Mouse (Mus musculus) MEL (cell line): ENCODE measurements around the gene Taok2. TPM values are rescaled to one million over a fixed set of nuclear protein-coding genes. Genes with fewer than 3 reads are reported as not detected.

Experiments
- DNase-seq: peaks from one replicate; pipeline ENCODE4 v3.0.0; 2011; ENCODE audit warnings: low read depth, low spot score
- H3K27ac ChIP-seq: 2 replicates; pipeline ENCODE4 v1.5.1; 2012; ENCODE audit warnings: low read depth, mild to moderate bottlenecking, control low read depth, low read length, moderate library complexity; ENCODE audit not compliant: control insufficient read depth
- H3K27me3 ChIP-seq, 2 experiments: fragments of 150-350 bp in 1 of 2; sonication (generic) in 1 of 2; 2 replicates each; pipeline ENCODE4 v1.6.1; 2012; ENCODE audit warnings: low read length in 2 of 2, mild to moderate bottlenecking in 2 of 2, improper control_type of control experiment in 1 of 2, moderate library complexity in 1 of 2; ENCODE audit not compliant: insufficient read depth in 2 of 2, control insufficient read depth in 1 of 2
- H3K36me3 ChIP-seq, 2 experiments: 2 replicates each; pipeline ENCODE4 v1.6.1; 2012 to 2014; ENCODE audit warnings: low read length in 2 of 2, improper control_type of control experiment in 1 of 2, inconsistent platforms in 1 of 2, mild to moderate bottlenecking in 1 of 2; ENCODE audit not compliant: insufficient read depth in 2 of 2, control insufficient read depth in 1 of 2
- H3K4me1 ChIP-seq, 2 experiments: fragments of 150-350 bp in 1 of 2; sonication (generic) in 1 of 2; 2 replicates each; pipeline ENCODE4 v1.6.1; 2012; ENCODE audit warnings: low read length in 2 of 2, improper control_type of control experiment in 1 of 2, mild to moderate bottlenecking in 1 of 2; ENCODE audit not compliant: insufficient read depth in 2 of 2, control insufficient read depth in 1 of 2
- H3K4me3 ChIP-seq, 2 experiments: fragments of 150-350 bp in 1 of 2; sonication (generic) in 1 of 2; 2 replicates each; pipeline ENCODE4 v1.5.1; 2012; ENCODE audit warnings: low read depth in 2 of 2, low read length in 2 of 2, mild to moderate bottlenecking in 2 of 2, moderate library complexity in 2 of 2, control low read depth in 1 of 2, improper control_type of control experiment in 1 of 2; ENCODE audit not compliant: control insufficient read depth in 1 of 2, insufficient read depth in 1 of 2
- H3K79me2 ChIP-seq: 2 replicates; pipeline ENCODE4 v1.6.1; 2012; ENCODE audit warnings: mild to moderate bottlenecking, low read length, moderate library complexity; ENCODE audit not compliant: control insufficient read depth, poor library complexity, insufficient read depth
- H3K9ac ChIP-seq: 2 replicates; pipeline ENCODE4 v1.6.1; 2012; ENCODE audit warnings: low read depth, mild to moderate bottlenecking, control low read depth, low read length, moderate library complexity; ENCODE audit not compliant: control insufficient read depth, poor library complexity, severe bottlenecking
- H3K9me3 ChIP-seq: fragments of 150-350 bp; sonication (generic); replicated peaks from 2 replicates; pipeline ENCODE4 v1.6.1; 2012; ENCODE audit warnings: mild to moderate bottlenecking, low read length, improper control_type of control experiment, moderate library complexity; ENCODE audit not compliant: insufficient read depth
- CHD1 ChIP-seq: IDR thresholded peaks from 2 replicates; pipeline ENCODE4 v1.6.1; 2012; ENCODE audit warnings: low read depth, mild to moderate bottlenecking, inconsistent platforms, low read length, improper control_type of control experiment
- CHD2 ChIP-seq: IDR thresholded peaks from 2 replicates; pipeline ENCODE4 v1.6.1; 2011; ENCODE audit warnings: low read length, improper control_type of control experiment
- CTCF ChIP-seq, 3 experiments: IDR thresholded peaks in 2 of 3; conservative IDR thresholded peaks in 1 of 3; 2 replicates each; pipeline ENCODE4 v1.5.1; 2011 to 2012; ENCODE audit warnings: low read length in 3 of 3, low read depth in 2 of 3, mild to moderate bottlenecking in 2 of 3, improper control_type of control experiment in 1 of 3, inconsistent platforms in 1 of 3, mixed read lengths in 1 of 3, moderate library complexity in 1 of 3; ENCODE audit not compliant: control insufficient read depth in 1 of 3, insufficient read depth in 1 of 3, poor library complexity in 1 of 3, severe bottlenecking in 1 of 3
- E2F4 ChIP-seq: IDR thresholded peaks from 2 replicates; pipeline ENCODE4 v1.6.1; 2011; ENCODE audit warnings: low read depth, low read length, improper control_type of control experiment, borderline replicate concordance
- ELF1 ChIP-seq: IDR thresholded peaks from 2 replicates; pipeline ENCODE4 v1.6.1; 2014; ENCODE audit warnings: low read depth, mild to moderate bottlenecking, inconsistent platforms, low read length, improper control_type of control experiment, moderate library complexity
- GATA1 ChIP-seq: IDR thresholded peaks from 2 replicates; pipeline ENCODE4 v1.6.1; 2011; ENCODE audit warnings: low read depth, low read length, improper control_type of control experiment
- JUND ChIP-seq: IDR thresholded peaks from 2 replicates; pipeline ENCODE4 v1.6.1; 2011; ENCODE audit warnings: low read depth, mild to moderate bottlenecking, improper control_type of control experiment, low read length
- KAT2A ChIP-seq: conservative IDR thresholded peaks from 2 replicates; pipeline ENCODE4 v1.6.1; 2012; ENCODE audit warnings: low read depth, low read length, improper control_type of control experiment, inconsistent platforms
- MAFK ChIP-seq: IDR thresholded peaks from 2 replicates; pipeline ENCODE4 v1.6.1; 2011; ENCODE audit warnings: low read depth, mild to moderate bottlenecking, low read length, improper control_type of control experiment, borderline replicate concordance
- MAX ChIP-seq: IDR thresholded peaks from 2 replicates; pipeline ENCODE4 v1.6.1; 2011; ENCODE audit warnings: low read length, improper control_type of control experiment
- MAZ ChIP-seq: IDR thresholded peaks from 2 replicates; pipeline ENCODE4 v1.6.1; 2012; ENCODE audit warnings: low read depth, mild to moderate bottlenecking, inconsistent platforms, low read length, improper control_type of control experiment
- MXI1 ChIP-seq: IDR thresholded peaks from 2 replicates; pipeline ENCODE4 v1.6.1; 2011; ENCODE audit warnings: mild to moderate bottlenecking, low read depth, low read length, improper control_type of control experiment
- MYC ChIP-seq: IDR thresholded peaks from 2 replicates; pipeline ENCODE4 v1.6.1; 2011; ENCODE audit warnings: low read depth, mild to moderate bottlenecking, low read length, improper control_type of control experiment, moderate library complexity
- NRF1 ChIP-seq: IDR thresholded peaks from 2 replicates; pipeline ENCODE4 v1.6.1; 2014; ENCODE audit warnings: low read depth, mild to moderate bottlenecking, inconsistent platforms, low read length, improper control_type of control experiment, moderate library complexity; ENCODE audit not compliant: poor library complexity, insufficient read depth, severe bottlenecking
- POLR2A ChIP-seq, 2 experiments: IDR thresholded peaks; 2 replicates each; pipeline ENCODE4 v1.6.1; 2011 to 2012; ENCODE audit warnings: low read length in 2 of 2, mild to moderate bottlenecking in 2 of 2, control low read depth in 1 of 2, improper control_type of control experiment in 1 of 2, low read depth in 1 of 2, moderate library complexity in 1 of 2; ENCODE audit not compliant: control insufficient read depth in 1 of 2, insufficient read depth in 1 of 2, poor library complexity in 1 of 2
- POLR2AphosphoS5 ChIP-seq: IDR thresholded peaks from 2 replicates; pipeline ENCODE4 v1.6.1; 2012; ENCODE audit warnings: low read depth, borderline replicate concordance, mild to moderate bottlenecking, inconsistent platforms, low read length, moderate library complexity, mixed read lengths
- RAD21 ChIP-seq: IDR thresholded peaks from 2 replicates; pipeline ENCODE4 v1.6.1; 2011; ENCODE audit warnings: mild to moderate bottlenecking, low read depth, low read length, improper control_type of control experiment
- RCOR1 ChIP-seq: IDR thresholded peaks from 2 replicates; pipeline ENCODE4 v1.6.1; 2012; ENCODE audit warnings: low read depth, mild to moderate bottlenecking, inconsistent platforms, low read length, improper control_type of control experiment
- TCF12 ChIP-seq: IDR thresholded peaks from 2 replicates; pipeline ENCODE4 v1.6.1; 2014; ENCODE audit warnings: low read depth, mild to moderate bottlenecking, inconsistent platforms, low read length, improper control_type of control experiment, moderate library complexity
- USF2 ChIP-seq, 2 experiments: IDR thresholded peaks; 2 replicates each; pipeline ENCODE4 v1.6.1; 2011 to 2012; ENCODE audit warnings: improper control_type of control experiment in 2 of 2, low read length in 2 of 2, borderline replicate concordance in 1 of 2, inconsistent platforms in 1 of 2, low read depth in 1 of 2, mild to moderate bottlenecking in 1 of 2; ENCODE audit not compliant: insufficient read depth in 1 of 2
- ZC3H11A ChIP-seq: IDR thresholded peaks from 2 replicates; pipeline ENCODE4 v1.6.1; 2012; ENCODE audit warnings: low read depth, mild to moderate bottlenecking, inconsistent platforms, low read length, improper control_type of control experiment
- polyA plus RNA-seq, 2 experiments: library from polyadenylated mRNA; stranded (reverse) in 1 of 2; unstranded in 1 of 2; fragments of >175 nt in 1 of 2; fragments of >200 nt in 1 of 2; gene quantifications; 2 replicates each; pipeline versions ENCODE4 v1.2.1 to v1.2.4; 2012; ENCODE audit warnings: low replicate concordance in 2 of 2, low read depth in 1 of 2; ENCODE audit not compliant: insufficient read length in 2 of 2, insufficient read depth in 1 of 2, missing spikeins in 1 of 2
- total RNA-seq: library from RNA; depleted of rRNA; stranded (reverse); fragments of 300-350 nt; gene quantifications from 2 replicates; pipeline ENCODE4 v1.2.3, GENCODE M21; 2012

Taok2 gene
- total and polyA plus RNA-seq, 3 experiments: 29.0 to 52.3 (median 34.2) TPM

DNA sequence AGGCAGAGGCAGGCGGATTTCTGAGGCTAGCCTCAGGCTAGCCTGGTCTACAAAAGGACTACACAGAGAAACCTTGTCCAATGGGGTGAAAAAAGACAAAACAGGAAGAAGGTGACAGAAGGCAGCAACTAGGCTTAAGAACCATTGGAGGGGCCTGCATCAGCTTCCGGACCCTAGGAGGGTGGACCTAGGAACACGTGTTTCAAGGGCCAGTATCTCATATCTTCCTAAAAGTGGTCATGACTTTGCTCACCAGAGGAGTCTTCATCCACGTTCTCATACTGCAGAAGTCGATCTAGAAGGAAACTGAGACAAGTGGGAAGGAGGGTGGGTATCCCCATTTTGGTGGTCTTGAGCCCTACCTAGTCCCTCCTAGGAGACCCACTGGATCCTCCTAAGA is 23.5 kb downstream of the Taok2 start:
- peaks cover 2 to 19% of the 10 kb centered on the region in 2 experiments; a peak in 3 of 4 replicates for H3K4me1 ChIP-seq
- DNase-seq: peak; percentile 60
- peak overlapping the region; percentile 53 to 83 for H3K4me3 ChIP-seq
- TF ChIP-seq CHD1 (peak; percentile 65; the same call in 1 of the 2 replicates), MAX (peak; percentile 82), KAT2A (no peak), MXI1 (no peak; the same call in none of the 2 replicates), GATA1 (no peak), POLR2A (IDR thresholded peaks at IDR 0.05; ENCODE audit: control insufficient read depth in 1 of 2, insufficient read depth in 1 of 2, low read depth in 1 of 2, low read length in 2 of 2, poor library complexity in 1 of 2) (peak in 1 of 2 experiments; percentile 2; a peak in 1 of 4 replicates), MYC (peak; percentile 88)
- peak overlapping the region; percentile 89 for H3K9ac ChIP-seq
- H3K9me3 ChIP-seq: no peaks in the 10 kb centered on the region
- peaks cover 26% of the 10 kb centered on the region for H3K79me2 ChIP-seq
- H3K27ac ChIP-seq: peak overlapping the region; percentile 92
- no peaks in the 10 kb centered on the region for H3K27me3 ChIP-seq
- peaks cover 1 to 22% of the 10 kb centered on the region in 2 experiments for H3K36me3 ChIP-seq

DNA sequence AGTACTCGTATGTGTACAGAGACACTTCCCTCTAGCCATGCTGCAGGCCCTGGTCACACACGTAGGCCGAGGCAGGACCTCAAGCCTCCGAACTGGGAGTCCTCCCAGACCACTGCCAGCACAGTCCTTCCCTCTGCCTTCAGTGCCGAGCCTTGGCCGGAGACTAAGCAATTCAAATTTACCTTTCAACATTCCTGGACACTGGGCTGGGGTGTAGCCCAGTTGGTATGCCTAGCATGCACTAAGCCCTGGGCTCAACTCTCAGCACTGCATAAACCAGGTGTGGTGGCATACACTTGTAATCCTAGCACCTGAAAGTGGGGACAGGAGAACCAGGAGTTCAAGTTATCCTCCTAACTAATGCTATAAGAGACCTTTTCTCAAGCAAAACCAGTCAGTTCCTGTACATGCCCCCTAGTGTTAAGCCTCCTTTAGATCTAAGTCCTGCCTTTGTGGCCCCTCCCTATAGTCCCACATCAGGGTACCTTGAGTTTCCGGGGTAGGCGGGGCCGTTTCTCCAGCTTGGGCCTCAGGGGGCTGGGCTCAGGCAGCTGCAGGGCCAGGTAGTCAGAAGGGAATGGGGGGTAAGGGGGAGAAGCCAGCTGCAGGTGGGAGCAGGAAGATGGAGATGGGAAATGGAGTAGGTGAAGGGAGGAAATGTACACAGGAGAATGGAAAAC is 27.6 kb downstream of the Taok2 start:
- peaks cover 11 to 17% of the 10 kb centered on the region in 2 experiments for H3K36me3 ChIP-seq
- no peaks in the 10 kb centered on the region for H3K27me3 ChIP-seq
- no peak overlapping the region for H3K4me3 ChIP-seq
- peaks cover 21% of the 10 kb centered on the region for H3K79me2 ChIP-seq
- H3K9ac ChIP-seq: no peak overlapping the region
- no peak for TF ChIP-seq CHD2
- no peak for TF ChIP-seq E2F4
- no peak for TF ChIP-seq MAZ
- no peak for TF ChIP-seq POLR2A (IDR thresholded peaks at IDR 0.05; ENCODE audit: control insufficient read depth in 1 of 2, insufficient read depth in 1 of 2, low read depth in 1 of 2, low read length in 2 of 2, poor library complexity in 1 of 2)
- TF ChIP-seq ELF1: no peak
- TF ChIP-seq RAD21: no peak
- no peak for TF ChIP-seq CTCF (IDR thresholded peaks at IDR 0.05 in 2 of 3, conservative IDR thresholded peaks at IDR 0.05 in 1 of 3; ENCODE audit: control insufficient read depth in 1 of 3, insufficient read depth in 1 of 3, low read depth in 2 of 3, low read length in 3 of 3, poor library complexity in 1 of 3, severe bottlenecking in 1 of 3)
- no peak for TF ChIP-seq MAFK
- TF ChIP-seq JUND: no peak
- no peak for TF ChIP-seq CHD1
- no peak for TF ChIP-seq NRF1
- no peak for TF ChIP-seq ZC3H11A
- TF ChIP-seq TCF12: no peak
- no peak for TF ChIP-seq USF2 (IDR thresholded peaks at IDR 0.05; ENCODE audit: borderline replicate concordance in 1 of 2, insufficient read depth in 1 of 2, low read depth in 1 of 2, low read length in 2 of 2)
- no peak for TF ChIP-seq RCOR1
- TF ChIP-seq POLR2AphosphoS5: no peak
- H3K27ac ChIP-seq: no peak overlapping the region
- no peaks in the 10 kb centered on the region for H3K9me3 ChIP-seq
- no peak for DNase-seq
- H3K4me1 ChIP-seq: peaks cover 0 to 5% of the 10 kb centered on the region in 2 experiments; a peak in 3 of 4 replicates
